ENCODE assay signal across 7 mouse cellular contexts in genomic region chr4:33586615-33587451, GRCm38 (mm10).
DNase-seq lines count a peak whose midpoint lies in the region; ATAC-seq and TF ChIP-seq lines count a peak whose summit lies in the region.

No protein-coding gene starts in this region.

- intact Hi-C loops in heart, postnatal 10 days (cut with DNase I) = loop anchor here (5.0 kb wide), 1 partner anchor 190 kb away; no protein-coding TSS in a partner anchor

- peaks cover 11% of the 10 kb centered on the region; the same call in 1 of the 2 replicates for H3K4me1 ChIP-seq in forebrain, embryonic 11.5 days (replicated peaks; ENCODE audit: control insufficient read depth, insufficient read depth, low read length)
- H3K4me1 ChIP-seq in lung, embryonic 14.5 days (ENCODE audit: insufficient read depth) = no peaks in the 10 kb centered on the region
- peaks cover 33% of the 10 kb centered on the region for H3K4me1 ChIP-seq in olfactory bulb, adult 2 months (ENCODE audit: control insufficient read depth, insufficient read depth, low read length)

- 0 out of 2 replicates have a peak overlapping the region, but pooled peaks have one; percentile 3 for H3K4me3 ChIP-seq in forebrain, embryonic 11.5 days (ENCODE audit: low read depth, low read length)
- H3K4me3 ChIP-seq in lung, embryonic 14.5 days (ENCODE audit: low read depth, low read length) = no peak overlapping the region; the same call in 1 of the 2 replicates
- no peak overlapping the region for H3K4me3 ChIP-seq in olfactory bulb, adult 2 months (ENCODE audit: insufficient read depth, low read depth, low read length)

- DNase-seq in CD4-positive, CD25-positive, alpha-beta regulatory T cell, adult 2 months (ENCODE audit: low read depth, low spot score) = peak; percentile 76
- DNase-seq in ZHBTc4 (ENCODE audit: low read depth, low spot score) = peak; percentile 76
- DNase-seq in forebrain, embryonic 11.5 days (ENCODE audit: low spot score) = peak; percentile 66
- peak; percentile 45 to 48 for DNase-seq in heart, postnatal 10 days
- DNase-seq in kidney, postnatal 14 days = peak; percentile 59
- peak; percentile 76 for DNase-seq in lung, embryonic 14.5 days

- peak overlapping the region; percentile 15 for H3K4me2 ChIP-seq in forebrain, embryonic 11.5 days (ENCODE audit: low read depth, low read length, severe bottlenecking)
- peak overlapping the region; percentile 52 for H3K4me2 ChIP-seq in lung, embryonic 14.5 days

- H3K27me3 ChIP-seq in forebrain, embryonic 11.5 days (ENCODE audit: control insufficient read depth, insufficient read depth, low read length) = no peaks in the 10 kb centered on the region
- no peaks in the 10 kb centered on the region for H3K27me3 ChIP-seq in lung, embryonic 14.5 days (ENCODE audit: insufficient read depth, low read length)

- peak overlapping the region; percentile 4; the same call in 1 of the 2 replicates for H3K9ac ChIP-seq in forebrain, embryonic 11.5 days (ENCODE audit: low read length)
- H3K9ac ChIP-seq in lung, embryonic 14.5 days = no peak overlapping the region

- H3K36me3 ChIP-seq in forebrain, embryonic 11.5 days (ENCODE audit: control insufficient read depth, insufficient read depth, low read length) = no peaks in the 10 kb centered on the region
- H3K36me3 ChIP-seq in lung, embryonic 14.5 days (ENCODE audit: insufficient read depth) = no peaks in the 10 kb centered on the region

- WGBS in forebrain, embryonic 11.5 days = 9% methylated on average over 15 of the region's 15 CpGs
- 8% methylated on average over 15 of the region's 15 CpGs for WGBS in lung, embryonic 14.5 days
- 18% methylated on average over 15 of the region's 15 CpGs for WGBS in olfactory bulb, adult 2 months

- TF ChIP-seq CTCF in lung, embryonic 14.5 days (IDR thresholded peaks at IDR 0.05; ENCODE audit: low read depth) = peak; percentile 55
- no peak for TF ChIP-seq CTCF in olfactory bulb, adult 2 months (IDR thresholded peaks at IDR 0.05; ENCODE audit: insufficient read depth, low read depth, low read length)

- H3K9me3 ChIP-seq in forebrain, embryonic 11.5 days (ENCODE audit: control insufficient read depth, low read length) = no peaks in the 10 kb centered on the region
- no peaks in the 10 kb centered on the region for H3K9me3 ChIP-seq in lung, embryonic 14.5 days (ENCODE audit: low read depth, low read length)

- peak; percentile 80 for ATAC-seq in forebrain, embryonic 11.5 days (replicated peaks; ENCODE audit: low FRiP score)
- peak; percentile 78 for ATAC-seq in lung, embryonic 14.5 days (ENCODE audit: insufficient read depth)

- TF ChIP-seq POLR2A in olfactory bulb, adult 2 months (IDR thresholded peaks at IDR 0.05; ENCODE audit: insufficient read depth, low read depth, low read length) = no peak

- peak overlapping the region; percentile 60; the same call in 1 of the 2 replicates for H3K27ac ChIP-seq in forebrain, embryonic 11.5 days (ENCODE audit: low read depth, low read length)
- peak overlapping the region; percentile 39; the same call in 1 of the 2 replicates for H3K27ac ChIP-seq in lung, embryonic 14.5 days (ENCODE audit: low read depth)
- H3K27ac ChIP-seq in olfactory bulb, adult 2 months (ENCODE audit: insufficient read depth, low read depth, low read length) = peak overlapping the region; percentile 61
